Mouse (Mus musculus) thymus, postnatal 10 days (tissue): ENCODE measurements at regions not wholly inside any gene's neighbourhood (a gene's known extent, or its start where the extent isn't known, plus 50 kb on each side); places are given as distances from the start of the nearest gene placed in this dataset.
A peak's percentile ranks its signal among the peaks of the same experiment; 100 is the strongest.

Source experiments
- DNase-seq, 2 experiments: peaks; one replicate each; pipeline ENCODE4 v3.0.0; 2021; ENCODE audit warnings: low spot score in 2 of 2

GRCm38 (mm10) chr10:99460847-99461445 lies 197.9 kb downstream of the Dusp6 start:
- DNase-seq: peak in 1 of 2 experiments; percentile 13

DNA sequence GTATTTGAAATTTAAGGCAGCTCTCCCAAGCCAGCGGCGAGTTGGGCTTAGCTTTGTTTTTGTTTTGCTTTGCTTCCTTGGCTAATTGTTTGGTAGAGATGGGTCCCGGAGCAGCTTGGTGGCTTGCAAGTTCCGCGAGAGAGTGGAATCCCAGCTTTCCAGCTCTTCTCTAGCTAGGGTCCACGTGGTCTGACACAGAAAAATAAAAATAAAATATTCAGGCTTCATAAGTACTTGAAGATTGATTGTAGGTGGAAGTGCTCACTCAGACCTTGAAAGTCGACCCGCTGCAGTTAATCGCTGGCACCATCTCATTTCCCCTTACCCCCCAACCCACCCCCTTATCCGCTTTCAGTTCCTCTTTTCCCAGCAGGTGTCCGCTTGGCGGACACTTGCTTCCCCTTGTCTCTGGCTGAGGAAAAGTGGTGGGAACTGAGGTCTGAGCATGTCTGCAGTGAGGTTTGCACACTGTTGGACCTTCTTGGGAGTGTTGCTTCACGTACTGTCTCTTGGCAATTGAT lies 198.5 kb downstream of the Dusp6 start:
- no peak for DNase-seq

DNA sequence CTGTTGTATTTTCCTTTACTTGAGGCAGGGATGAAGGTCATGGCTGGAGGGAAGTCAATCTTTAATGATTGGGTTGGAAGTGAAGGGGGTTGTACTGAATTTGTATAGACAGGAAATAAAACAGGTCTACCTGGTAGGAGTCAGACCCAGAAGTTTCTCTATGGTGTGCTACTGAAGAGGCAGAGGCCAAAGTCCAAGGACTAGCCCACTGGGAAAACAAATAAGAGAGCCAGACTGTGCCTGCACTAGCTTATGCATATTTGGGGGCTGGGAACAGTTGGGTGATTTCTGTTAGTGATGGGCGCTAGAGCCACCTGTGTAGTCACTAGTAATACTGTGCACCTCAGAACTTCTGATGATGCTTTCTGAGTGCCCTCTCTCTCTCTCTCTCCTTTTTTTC lies 203.7 kb downstream of the Dusp6 start:
- no peak for DNase-seq

- DNase-seq: no peak
These were observed 204.3 kb downstream of the Dusp6 start for GRCm38 (mm10) chr10:99467319-99467842.

GRCm38 (mm10) chr10:99468971-99469370 lies 205.9 kb downstream of the Dusp6 start:
- DNase-seq: no peak

- DNase-seq: no peak
These were observed 208.9 kb downstream of the Dusp6 start for GRCm38 (mm10) chr10:99471832-99472497.

- no peak for DNase-seq
These were observed 209.8 kb downstream of the Dusp6 start for GRCm38 (mm10) chr10:99472806-99473205.

- DNase-seq: no peak
These were observed 210.7 kb downstream of the Dusp6 start for GRCm38 (mm10) chr10:99473758-99474157.

DNA sequence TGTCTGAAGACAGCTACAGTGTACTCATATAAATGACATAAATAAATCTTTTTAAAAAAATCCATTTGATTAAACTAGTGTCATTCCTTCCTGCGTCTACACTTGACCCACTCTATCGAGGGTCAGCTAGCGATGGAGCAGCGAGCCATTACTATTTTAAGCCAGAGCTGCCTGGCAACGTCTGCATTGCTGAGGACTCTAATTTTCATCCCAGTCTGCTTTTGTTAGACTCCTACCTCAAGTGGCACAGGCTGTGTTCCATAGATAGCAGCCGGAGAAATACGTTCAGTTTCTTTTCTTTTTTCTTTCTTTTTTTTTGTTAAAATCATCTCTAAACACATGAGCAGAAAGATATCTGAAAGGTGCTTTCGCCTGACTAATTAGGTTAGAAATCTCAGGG lies 211.5 kb downstream of the Dusp6 start:
- DNase-seq: no peak

DNA sequence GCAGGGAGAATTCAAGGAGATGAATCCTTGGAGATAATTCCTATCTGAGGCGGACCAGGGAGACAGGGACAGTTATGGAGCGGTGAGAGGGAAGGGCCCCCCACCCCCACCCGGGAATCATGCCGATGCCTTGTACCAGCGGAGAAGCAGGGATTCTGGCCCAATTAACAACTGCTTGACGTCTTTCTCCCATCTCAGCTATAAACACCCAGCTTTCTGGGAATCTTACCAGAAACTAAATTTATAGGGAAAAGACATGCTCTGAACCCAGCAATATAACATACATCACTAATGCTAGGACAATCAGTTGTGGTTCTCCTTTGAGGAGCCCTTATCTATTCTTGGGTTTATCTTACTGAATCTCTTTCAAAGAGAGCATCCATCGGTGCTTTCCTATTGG lies 213.2 kb downstream of the Dusp6 start:
- DNase-seq: no peak

DNA sequence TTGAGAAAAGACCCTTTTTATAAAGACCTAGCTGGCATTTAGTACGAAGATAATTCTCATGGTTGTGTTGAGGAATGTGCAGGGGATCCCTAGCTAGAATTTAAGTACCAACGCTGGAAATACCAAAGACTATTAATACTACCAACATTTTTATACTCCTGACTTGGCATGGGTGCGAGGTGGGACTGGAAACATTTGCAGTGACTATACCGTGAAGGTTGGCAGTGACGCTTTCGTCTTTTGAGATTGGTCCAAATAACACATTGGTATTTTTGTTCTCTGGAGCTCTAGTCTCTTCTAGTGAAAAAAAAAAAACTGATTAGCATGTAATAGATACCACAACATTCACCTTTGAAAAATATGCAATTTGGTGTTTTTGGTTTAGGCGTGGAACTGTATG lies 213.7 kb downstream of the Dusp6 start:
- no peak for DNase-seq

GRCm38 (mm10) chr10:99480573-99480972 lies 217.5 kb downstream of the Dusp6 start:
- DNase-seq: no peak

- DNase-seq: no peak
These were observed 219.0 kb downstream of the Dusp6 start for GRCm38 (mm10) chr10:99482009-99482408.

DNA sequence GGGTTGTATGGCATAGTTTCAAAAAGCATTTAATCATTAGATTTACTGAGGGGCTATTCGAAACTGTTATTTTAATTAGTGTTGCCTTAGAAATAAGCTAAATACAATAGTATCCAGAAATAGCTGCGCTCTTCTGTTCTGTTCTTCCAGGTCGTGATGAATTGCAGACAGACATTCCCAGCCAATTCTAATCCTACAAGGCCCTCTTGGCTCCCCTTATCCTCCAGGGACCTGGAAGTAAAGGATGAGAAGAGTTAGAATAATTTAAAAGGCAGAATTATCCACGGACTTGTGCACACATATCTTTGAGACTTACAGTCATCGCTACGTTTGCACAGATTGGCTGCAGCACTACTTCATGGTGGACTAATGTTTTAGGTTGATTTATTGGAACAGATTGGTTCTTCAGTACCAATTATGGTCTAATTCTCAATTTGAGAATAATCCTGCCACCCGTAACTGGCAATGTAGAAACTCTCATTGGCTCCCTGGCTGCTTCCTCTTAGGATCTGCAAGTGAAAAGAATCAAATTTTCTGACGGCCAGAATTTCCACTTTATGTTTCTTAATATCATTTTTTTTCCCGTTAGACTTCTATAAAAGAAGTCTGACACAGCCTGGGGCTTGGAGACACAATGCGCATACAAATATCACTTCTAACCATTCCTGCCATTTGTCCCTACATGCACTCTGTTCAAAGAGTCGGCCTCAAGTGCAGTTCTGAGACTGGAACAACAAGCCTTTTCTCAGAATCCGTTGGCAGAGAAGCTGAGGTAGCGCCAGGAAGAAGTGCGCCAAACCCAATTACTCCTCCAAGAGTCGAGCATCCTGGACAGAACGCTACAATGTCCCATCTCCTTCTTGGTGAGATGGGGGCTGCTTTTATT lies 225.4 kb downstream of the Dusp6 start:
- DNase-seq: no peak

- DNase-seq: no peak
These were observed 247.8 kb downstream of the Csl start for GRCm38 (mm10) chr10:99511514-99512237.

DNA sequence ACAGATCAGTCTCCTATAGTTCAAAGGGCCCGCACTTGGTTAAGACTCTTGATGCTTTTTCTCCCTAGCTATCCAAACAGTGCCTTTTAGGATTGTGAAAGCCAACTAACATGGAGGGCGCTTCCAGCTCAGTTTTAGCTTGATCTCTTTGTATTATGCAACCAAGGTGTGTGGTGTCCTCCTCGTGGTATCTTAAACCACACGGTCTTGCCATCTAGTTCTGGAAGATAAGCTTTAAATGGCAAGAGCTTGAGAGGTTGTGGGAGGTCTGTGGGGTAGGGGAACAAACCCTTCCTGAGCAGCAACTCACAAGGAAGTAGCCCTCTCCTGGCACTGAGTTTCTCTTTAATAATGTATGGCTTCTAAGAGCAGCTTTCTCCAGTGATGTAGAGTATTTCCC lies 241.5 kb downstream of the Csl start:
- DNase-seq: no peak

DNA sequence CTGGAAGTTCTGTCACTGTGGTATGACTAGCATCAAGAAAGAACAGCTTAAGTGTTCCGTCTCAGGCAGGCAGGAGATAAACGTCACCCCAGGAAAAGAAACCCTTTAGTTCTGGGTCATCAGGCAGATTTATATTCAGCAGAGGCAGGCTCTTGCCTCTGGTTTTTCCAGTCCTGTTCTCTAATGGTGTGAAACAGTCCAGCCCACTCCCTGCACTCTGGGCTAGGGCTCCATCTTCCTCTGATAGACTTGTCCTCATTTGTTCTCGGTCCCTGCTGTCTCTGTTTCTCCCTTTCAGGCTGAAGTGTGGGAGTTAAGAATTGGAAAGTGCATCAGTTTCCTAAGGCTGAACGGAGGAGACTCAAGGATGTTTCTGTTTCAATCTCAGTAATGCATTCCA lies 240.0 kb downstream of the Csl start:
- no peak for DNase-seq

DNA sequence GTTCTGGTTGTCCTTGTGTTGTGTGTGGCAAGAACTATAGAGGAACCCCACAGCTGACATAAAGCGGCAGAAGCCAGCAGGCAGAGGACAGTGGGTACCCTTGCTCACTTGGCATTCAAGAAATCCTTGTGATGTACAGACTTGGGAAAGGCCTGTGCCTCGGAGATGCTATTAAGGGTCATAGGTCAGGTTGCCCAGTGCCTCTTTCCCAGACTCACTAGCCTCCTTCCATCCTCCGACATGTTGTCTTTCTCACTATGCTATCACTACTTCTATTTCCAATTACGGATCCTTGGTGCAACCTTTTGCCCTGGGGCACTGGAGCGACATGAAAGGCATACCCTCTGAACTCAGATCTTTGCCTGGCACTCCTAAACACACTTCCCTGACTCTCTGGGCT lies 235.6 kb downstream of the Csl start:
- no peak for DNase-seq

GRCm38 (mm10) chr10:99524273-99525212 lies 234.9 kb downstream of the Csl start:
- DNase-seq: no peak

- no peak for DNase-seq
These were observed 233.3 kb downstream of the Csl start for GRCm38 (mm10) chr10:99526148-99526547.

- DNase-seq: no peak
These were observed 232.9 kb downstream of the Csl start for GRCm38 (mm10) chr10:99526561-99526960.
